Mouse (Mus musculus) hindbrain, embryonic 13.5 days (tissue): ENCODE measurements around the gene Gm10134. TPM values are rescaled to one million over a fixed set of nuclear protein-coding genes. Genes with fewer than 3 reads are reported as not detected.
"Not testable (repeated sequence)": the region's sequence is repeated elsewhere in the genome, so short reads cannot be mapped to it uniquely, and the experiment has no call there.

Source experiments
- ATAC-seq: fragments of 200-750 bp; cut with Nextera tagmentation; 2 replicates; pipeline ENCODE4 v1.8.0; 2017; ENCODE audit warnings: moderate TSS enrichment; ENCODE audit not compliant: low FRiP score
- H3K27ac ChIP-seq: fragments of 300-500 bp; sonication (generic); 2 replicates; pipeline ENCODE4 v1.5.1; 2015; ENCODE audit warnings: inconsistent platforms, mild to moderate bottlenecking, moderate library complexity
- H3K27me3 ChIP-seq: fragments of 300-500 bp; sonication (generic); 2 replicates; pipeline ENCODE4 v1.6.1; 2015; ENCODE audit warnings: mild to moderate bottlenecking, inconsistent platforms
- H3K36me3 ChIP-seq: fragments of 300-500 bp; sonication (generic); 2 replicates; pipeline ENCODE4 v1.6.1; 2015; ENCODE audit warnings: mild to moderate bottlenecking, inconsistent platforms
- H3K4me1 ChIP-seq: fragments of 300-500 bp; sonication (generic); replicated peaks from 2 replicates; pipeline ENCODE4 v1.6.1; 2015; ENCODE audit warnings: inconsistent platforms
- H3K4me2 ChIP-seq: fragments of 300-500 bp; sonication (generic); 2 replicates; pipeline ENCODE4 v1.6.1; 2015; ENCODE audit warnings: inconsistent platforms, mild to moderate bottlenecking, moderate library complexity
- H3K4me3 ChIP-seq: fragments of 300-500 bp; sonication (generic); 2 replicates; pipeline ENCODE4 v1.5.1; 2015; ENCODE audit warnings: mild to moderate bottlenecking, inconsistent platforms
- H3K9ac ChIP-seq: fragments of 300-500 bp; sonication (generic); 2 replicates; pipeline ENCODE4 v1.6.1; 2015; ENCODE audit warnings: mild to moderate bottlenecking, inconsistent platforms
- H3K9me3 ChIP-seq: fragments of 300-500 bp; sonication (generic); 2 replicates; pipeline ENCODE4 v1.6.1; 2016; ENCODE audit warnings: inconsistent platforms
- WGBS: fragments of 180-500 bp; shearing (Covaris S2); methylation state at CpG from one replicate; pipeline ENCODE4 v1.1.7; 2015; 5-methylcytosine and 5-hydroxymethylcytosine counted together
- polyA plus RNA-seq: library from polyadenylated mRNA; unstranded; fragments of >200 nt; fragmentation: Nextera tagmentation; extraction: Ambion mirVana; gene quantifications from 2 replicates; pipeline ENCODE4 v1.2.1, GENCODE M21; 2015

Gene Gm10134
- polyA plus RNA-seq, 1 experiment from 2014 or later = 3.6 TPM

DNA sequence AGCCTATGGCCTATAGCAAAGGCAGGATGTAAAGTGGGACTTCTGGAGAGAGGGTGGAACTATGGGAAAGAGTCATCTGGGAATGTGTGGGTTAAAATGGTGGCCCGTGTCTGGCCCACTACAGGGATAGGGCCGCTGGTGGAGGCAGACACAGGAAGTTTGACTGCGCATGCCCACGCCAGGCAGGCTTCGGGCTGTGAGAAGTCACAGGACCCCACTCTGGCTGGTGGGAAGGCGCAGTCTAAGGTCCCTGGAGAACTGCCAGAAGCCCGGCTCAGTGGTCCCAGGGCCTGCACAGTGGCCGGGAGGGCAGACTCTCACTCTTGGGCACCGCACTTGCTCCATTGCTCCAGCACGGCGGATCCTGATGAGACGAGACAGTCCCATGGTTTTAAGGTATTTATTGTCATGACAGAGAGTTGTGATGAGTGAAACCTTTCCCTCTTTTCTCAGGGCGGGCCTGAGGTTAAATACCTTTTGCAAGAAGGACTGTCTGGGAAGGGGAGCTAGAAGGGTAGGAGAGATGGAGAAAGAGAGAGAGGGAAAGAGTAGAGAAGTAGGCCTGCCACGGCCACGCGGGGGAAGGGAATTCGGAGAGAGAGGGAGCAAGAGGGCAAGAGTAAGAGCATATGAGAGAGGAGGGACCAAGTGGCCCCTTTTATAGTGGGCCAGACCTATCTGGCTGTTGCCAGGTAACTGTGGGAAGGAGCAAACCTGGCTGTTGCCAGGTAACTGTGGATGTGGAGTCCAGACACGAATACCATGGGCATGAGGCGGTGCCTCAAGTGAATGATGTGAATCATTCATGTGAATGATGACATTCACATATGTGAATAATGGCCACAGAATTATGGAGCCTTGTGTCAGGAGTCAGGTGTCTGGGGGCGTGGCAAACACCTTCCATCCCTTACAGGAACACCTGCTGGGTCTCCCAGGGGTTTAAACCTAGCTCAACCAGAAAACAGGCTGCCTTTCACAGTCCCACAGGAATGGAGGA lies 26.4 kb upstream of the Gm10134 start:
- no peak for ATAC-seq
- Histone ChIP-seq H3K27me3 (no peaks in the 10 kb centered on the region), H3K4me2 (no peak overlapping the region), H3K27ac (no peak overlapping the region), H3K4me3 (no peak overlapping the region), H3K9ac (no peak overlapping the region), H3K4me1 (no peaks in the 10 kb centered on the region), H3K36me3 (no peaks in the 10 kb centered on the region), H3K9me3 (no peaks in the 10 kb centered on the region)
- WGBS = 83% methylated on average over 20 of the region's 20 CpGs

DNA sequence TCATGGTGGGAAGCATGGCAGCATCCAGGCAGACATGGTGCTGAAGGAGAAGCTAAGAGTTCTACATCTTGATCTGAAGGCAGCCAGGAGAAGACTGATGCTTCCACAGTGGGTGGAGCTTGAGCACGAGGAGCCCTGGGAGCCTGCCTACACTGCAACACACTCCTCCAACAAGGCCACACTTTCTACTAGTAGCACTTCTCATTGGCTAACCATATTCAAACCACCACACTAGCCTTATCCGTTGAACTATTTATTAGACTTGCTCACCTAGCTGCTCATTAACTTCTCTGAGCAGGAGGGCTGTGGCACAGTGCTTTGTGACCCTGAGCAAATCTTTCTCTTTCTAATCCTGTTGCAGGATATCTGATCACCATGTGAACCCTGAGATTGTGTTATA lies 22.0 kb upstream of the Gm10134 start:
- 79% methylated on average over 2 of the region's 2 CpGs for WGBS
- H3K4me3 ChIP-seq = no peak overlapping the region
- H3K4me1 ChIP-seq = no peaks in the 10 kb centered on the region
- H3K9me3 ChIP-seq = no peaks in the 10 kb centered on the region
- no peaks in the 10 kb centered on the region for H3K36me3 ChIP-seq
- H3K27ac ChIP-seq = no peak overlapping the region
- no peak for ATAC-seq
- H3K9ac ChIP-seq = no peak overlapping the region
- H3K4me2 ChIP-seq = no peak overlapping the region
- no peaks in the 10 kb centered on the region for H3K27me3 ChIP-seq

DNA sequence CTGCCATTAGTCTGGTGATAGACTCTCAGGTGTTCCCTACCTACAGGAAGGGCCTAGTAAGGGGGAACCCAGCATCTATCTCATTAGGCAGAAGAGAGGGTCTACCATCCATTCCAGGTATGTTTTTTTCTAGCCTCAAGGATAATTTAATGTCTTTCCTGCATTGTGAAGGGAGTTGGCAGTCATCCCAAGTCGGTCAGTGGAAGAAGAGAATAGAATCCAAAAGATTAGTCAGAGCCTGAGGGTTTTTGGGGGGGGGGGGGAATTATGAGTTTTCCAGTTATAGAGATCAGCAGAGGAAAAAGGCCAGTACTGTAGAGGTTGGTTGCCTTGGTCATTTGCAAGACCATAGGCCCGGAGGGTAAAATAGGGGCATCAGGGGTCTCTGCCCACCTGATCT lies 11.4 kb upstream of the Gm10134 start:
- ATAC-seq = no peak
- 91% methylated on average over 2 of the region's 2 CpGs for WGBS

DNA sequence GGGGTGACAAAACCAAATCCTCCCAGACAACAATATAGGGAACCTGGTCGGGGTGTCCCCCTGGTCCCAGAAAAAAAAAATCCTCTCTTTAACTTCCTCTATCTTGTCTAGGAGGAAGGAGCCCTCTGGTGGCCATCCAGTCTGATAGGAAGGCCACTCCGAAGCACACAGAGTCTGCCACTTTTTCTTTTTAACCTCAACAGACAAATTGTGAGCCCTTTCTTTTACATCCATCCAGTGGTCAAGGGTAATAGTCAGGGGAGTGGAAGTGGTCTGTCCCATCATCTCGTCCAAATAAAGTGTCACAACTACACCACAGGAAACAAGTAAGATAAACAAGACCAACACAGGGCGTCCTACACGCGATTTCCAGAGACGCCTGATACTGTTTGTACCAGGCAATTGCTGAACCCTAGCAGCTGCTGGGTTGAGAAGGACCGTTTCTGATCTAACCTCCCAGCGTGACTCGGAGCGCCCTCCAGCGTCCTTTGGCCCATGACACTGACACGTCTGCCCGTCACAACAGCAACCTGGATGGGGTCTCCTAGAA lies 10.6 kb upstream of the Gm10134 start:
- WGBS = 87% methylated on average over 14 of the region's 14 CpGs
- Histone ChIP-seq H3K36me3 (no peaks in the 10 kb centered on the region), H3K9ac (no peak overlapping the region), H3K9me3 (no peaks in the 10 kb centered on the region), H3K4me1 (no peaks in the 10 kb centered on the region), H3K4me2 (no peak overlapping the region), H3K27me3 (no peaks in the 10 kb centered on the region), H3K27ac (no peak overlapping the region), H3K4me3 (no peak overlapping the region)
- ATAC-seq = no peak

More for the DNA sequence above, 11.4 kb upstream of the Gm10134 start:
- Histone ChIP-seq H3K27me3 (no peaks in the 10 kb centered on the region), H3K4me1 (no peaks in the 10 kb centered on the region), H3K9me3 (no peaks in the 10 kb centered on the region), H3K4me2 (no peak overlapping the region), H3K27ac (no peak overlapping the region), H3K36me3 (no peaks in the 10 kb centered on the region), H3K4me3 (no peak overlapping the region), H3K9ac (no peak overlapping the region)

DNA sequence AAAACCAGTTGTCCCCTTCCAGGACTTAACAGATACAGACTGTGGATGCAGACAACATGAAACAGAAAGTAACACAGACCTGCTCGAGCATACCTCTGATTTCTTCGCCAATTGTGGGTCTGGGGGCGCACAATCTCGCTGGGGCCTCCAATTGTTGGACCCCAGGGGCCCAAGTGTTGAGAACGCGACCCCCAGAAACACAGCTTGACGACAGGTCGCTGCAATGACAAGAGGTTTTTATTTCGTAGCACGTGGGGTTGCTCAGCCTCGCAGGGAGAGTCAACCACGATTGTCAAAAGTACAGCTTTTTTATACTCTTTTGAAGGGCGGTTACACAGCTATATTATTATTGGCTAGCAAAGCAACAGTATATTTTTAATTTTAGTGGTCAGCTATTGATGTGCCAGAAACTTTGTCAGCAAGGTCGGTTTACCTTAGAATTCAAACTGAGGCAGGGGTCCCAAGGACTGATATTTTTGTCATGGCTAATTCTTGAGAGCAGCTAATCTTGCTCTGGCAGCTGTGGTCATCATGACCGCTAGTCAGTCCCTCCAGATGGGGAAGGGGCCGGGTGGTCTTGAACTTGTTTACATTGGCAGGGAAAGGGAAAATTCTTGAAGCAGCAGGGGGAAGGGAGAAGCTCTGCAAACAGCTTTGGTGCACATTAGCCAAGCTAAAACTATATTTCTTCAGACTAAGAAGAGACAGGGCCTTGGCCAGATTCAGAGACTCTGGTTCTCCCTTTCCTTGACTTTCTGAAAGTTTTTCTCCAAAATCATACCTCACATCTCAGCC lies 9.9 kb upstream of the Gm10134 start:
- no peaks in the 10 kb centered on the region for H3K9me3 ChIP-seq
- no peaks in the 10 kb centered on the region for H3K36me3 ChIP-seq
- H3K27me3 ChIP-seq = no peaks in the 10 kb centered on the region
- no peak overlapping the region for H3K9ac ChIP-seq
- no peak for ATAC-seq
- no peak overlapping the region for H3K4me2 ChIP-seq
- WGBS = 81% methylated on average over 16 of the region's 16 CpGs
- H3K4me1 ChIP-seq = no peaks in the 10 kb centered on the region
- H3K27ac ChIP-seq = no peak overlapping the region
- H3K4me3 ChIP-seq = no peak overlapping the region

DNA sequence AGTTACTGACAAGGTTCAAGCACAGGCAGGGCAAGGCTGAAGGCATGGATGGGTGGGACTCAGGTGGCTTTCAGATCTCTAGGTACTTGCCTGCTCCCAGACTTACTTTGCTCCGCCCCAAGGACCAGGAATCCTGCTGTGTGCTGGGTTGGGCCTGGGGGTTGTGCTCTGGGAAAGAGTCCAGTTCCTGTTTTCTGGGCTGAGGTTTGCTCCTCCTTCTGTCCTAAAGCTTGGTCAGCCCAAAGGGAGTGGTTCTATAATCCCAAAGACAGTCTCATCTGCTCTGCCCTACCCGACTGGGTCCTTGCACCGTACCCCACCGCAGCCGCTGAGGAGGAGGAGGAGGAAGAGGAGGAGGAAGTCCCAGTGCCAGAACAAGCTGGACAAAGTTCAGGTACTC lies 9.2 kb upstream of the Gm10134 start, which contains the start of gene Gbgt1:
TSS of gene Gbgt1 (plus strand) at position 221 of the 400 bp plus-strand sequence.
- Histone ChIP-seq H3K9me3 (no peaks in the 10 kb centered on the region), H3K9ac (no peak within 1 kb of the TSS), H3K27ac (no peak within 1 kb of the TSS), H3K27me3 (no peaks in the 10 kb centered on the region), H3K4me1 (no peaks in the 10 kb centered on the region), H3K4me3 (no peak within 1 kb of the TSS), H3K36me3 (no peaks in the 10 kb centered on the region), H3K4me2 (no peak within 1 kb of the TSS)
- 86% methylated on average over 5 of the region's 5 CpGs for WGBS
- no peak for ATAC-seq

DNA sequence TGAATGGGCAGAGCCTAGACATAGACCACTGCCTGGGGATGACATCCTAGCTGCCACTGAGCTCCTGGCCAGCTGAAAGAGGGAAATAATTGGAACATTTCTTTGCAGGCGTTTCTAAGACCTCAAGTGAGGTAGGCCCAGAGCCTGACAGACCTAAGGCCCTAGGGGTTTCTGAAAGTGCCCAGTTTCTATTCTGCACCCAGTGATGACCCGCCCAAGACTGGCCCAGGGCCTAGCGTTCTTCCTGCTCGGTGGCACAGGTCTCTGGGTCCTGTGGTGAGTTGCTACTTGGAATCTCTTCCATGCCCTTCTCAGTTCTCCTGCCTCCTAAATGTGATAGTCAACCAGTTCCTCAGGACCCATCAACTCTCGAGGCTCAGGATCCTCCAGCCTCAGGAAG lies 8.3 kb upstream of the Gm10134 start:
- no peak overlapping the region for H3K4me2 ChIP-seq
- H3K4me3 ChIP-seq = no peak overlapping the region
- H3K27me3 ChIP-seq = no peaks in the 10 kb centered on the region
- no peak overlapping the region for H3K27ac ChIP-seq
- no peak overlapping the region for H3K9ac ChIP-seq
- H3K9me3 ChIP-seq = no peaks in the 10 kb centered on the region
- no peaks in the 10 kb centered on the region for H3K4me1 ChIP-seq
- WGBS = 81% methylated on average over 5 of the region's 5 CpGs
- no peak for ATAC-seq
- no peaks in the 10 kb centered on the region for H3K36me3 ChIP-seq

DNA sequence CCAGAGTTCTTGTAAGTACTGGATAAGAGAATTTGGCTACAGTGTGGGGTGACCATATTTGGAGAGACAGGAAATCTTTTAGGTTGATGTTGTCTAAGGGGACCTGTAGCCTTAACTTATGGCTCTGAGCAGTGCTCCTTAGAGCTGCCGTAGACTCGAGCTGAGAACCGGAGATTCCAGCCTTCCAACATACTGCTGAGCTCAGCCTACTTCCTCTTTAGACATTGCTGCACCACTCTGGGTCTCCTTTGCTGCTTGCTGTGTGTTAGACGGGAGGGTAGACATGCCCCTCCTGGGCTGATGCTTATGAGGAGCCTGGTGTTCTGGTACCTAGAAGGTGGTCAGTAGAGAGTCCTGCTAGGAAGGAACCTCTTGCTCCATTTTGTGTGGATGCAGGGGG lies 7.5 kb upstream of the Gm10134 start:
- ATAC-seq = no peak
- Histone ChIP-seq H3K27me3 (0 out of 2 replicates have a peak, but pooled peaks cover 3% of the 10 kb centered on the region), H3K4me2 (no peak overlapping the region), H3K27ac (no peak overlapping the region), H3K36me3 (no peaks in the 10 kb centered on the region), H3K4me3 (no peak overlapping the region), H3K9me3 (no peaks in the 10 kb centered on the region), H3K4me1 (no peaks in the 10 kb centered on the region), H3K9ac (no peak overlapping the region)
- WGBS = 89% methylated on average over 4 of the region's 4 CpGs

DNA sequence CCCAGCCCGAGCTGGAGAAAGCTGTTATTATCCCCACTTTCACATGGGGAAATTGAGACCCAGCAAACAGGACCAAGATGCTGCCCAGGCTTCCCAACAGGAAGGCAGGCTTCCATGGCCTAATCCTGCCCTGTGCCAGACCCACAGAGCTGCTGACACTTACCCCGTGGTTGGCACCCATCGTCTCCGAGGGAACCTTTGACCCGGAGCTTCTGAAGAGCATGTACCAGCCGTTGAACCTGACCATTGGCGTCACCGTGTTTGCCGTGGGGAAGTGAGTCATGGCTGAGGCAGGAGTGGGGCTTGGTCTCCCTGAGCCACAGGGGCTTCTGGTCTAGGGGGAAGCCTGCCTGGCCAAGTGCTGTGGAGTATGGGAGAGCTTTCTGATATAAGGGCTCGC lies 2.9 kb upstream of the Gm10134 start:
- Histone ChIP-seq H3K4me3 (no peak overlapping the region), H3K36me3 (no peaks in the 10 kb centered on the region), H3K27ac (no peak overlapping the region), H3K9me3 (no peaks in the 10 kb centered on the region), H3K4me2 (no peak overlapping the region), H3K9ac (no peak overlapping the region), H3K27me3 (0 out of 2 replicates have a peak, but pooled peaks cover 3% of the 10 kb centered on the region), H3K4me1 (no peaks in the 10 kb centered on the region)
- 92% methylated on average over 10 of the region's 10 CpGs for WGBS
- ATAC-seq = no peak

DNA sequence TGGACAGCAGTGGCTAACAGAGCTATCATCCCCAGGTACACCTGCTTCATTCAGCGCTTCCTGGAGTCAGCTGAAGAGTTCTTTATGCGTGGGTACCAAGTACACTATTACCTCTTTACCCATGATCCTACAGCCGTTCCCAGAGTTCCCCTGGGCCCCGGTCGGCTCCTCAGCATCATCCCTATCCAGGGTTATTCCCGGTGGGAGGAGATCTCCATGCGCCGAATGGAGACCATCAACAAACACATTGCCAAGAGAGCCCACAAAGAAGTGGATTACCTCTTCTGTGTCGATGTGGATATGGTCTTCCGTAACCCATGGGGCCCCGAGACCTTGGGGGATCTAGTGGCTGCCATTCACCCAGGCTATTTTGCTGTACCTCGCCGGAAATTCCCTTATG lies 1.2 kb upstream of the Gm10134 start:
- Histone ChIP-seq H3K27me3 (0 out of 2 replicates have a peak, but pooled peaks cover 5% of the 10 kb centered on the region), H3K36me3 (no peaks in the 10 kb centered on the region), H3K4me3 (no peak overlapping the region), H3K9ac (no peak overlapping the region), H3K4me2 (no peak overlapping the region), H3K9me3 (no peaks in the 10 kb centered on the region), H3K4me1 (no peaks in the 10 kb centered on the region), H3K27ac (no peak overlapping the region)
- ATAC-seq = no peak
- WGBS = 91% methylated on average over 13 of the region's 13 CpGs

DNA sequence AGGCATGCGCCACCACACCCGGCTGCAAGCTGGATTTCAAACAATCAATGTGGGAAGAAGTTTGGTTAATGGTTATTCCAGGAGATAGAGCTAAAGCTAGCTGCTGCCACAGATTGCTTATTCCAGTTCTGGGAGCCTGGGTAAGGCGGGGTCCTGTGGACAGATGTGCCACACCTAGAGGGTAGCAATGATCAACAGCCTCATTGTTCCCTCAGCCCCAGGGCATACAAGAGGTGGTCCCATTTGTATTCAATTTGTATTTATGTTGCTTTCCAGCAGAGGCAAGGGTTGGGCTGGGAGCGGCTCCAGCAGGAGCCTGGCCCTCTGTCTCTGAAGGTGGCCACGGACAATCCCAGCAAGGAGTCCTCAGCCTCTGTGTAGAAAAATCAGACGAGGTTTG lies 396 bp downstream of the Gm10134 start:
- Histone ChIP-seq H3K4me1 (no peaks in the 10 kb centered on the region), H3K27ac (no peak overlapping the region), H3K4me2 (no peak overlapping the region), H3K4me3 (no peak overlapping the region), H3K27me3 (0 out of 2 replicates have a peak, but pooled peaks cover 16% of the 10 kb centered on the region), H3K9ac (no peak overlapping the region), H3K9me3 (no peaks in the 10 kb centered on the region), H3K36me3 (no peaks in the 10 kb centered on the region)
- no peak for ATAC-seq
- WGBS = 86% methylated on average over 6 of the region's 6 CpGs

DNA sequence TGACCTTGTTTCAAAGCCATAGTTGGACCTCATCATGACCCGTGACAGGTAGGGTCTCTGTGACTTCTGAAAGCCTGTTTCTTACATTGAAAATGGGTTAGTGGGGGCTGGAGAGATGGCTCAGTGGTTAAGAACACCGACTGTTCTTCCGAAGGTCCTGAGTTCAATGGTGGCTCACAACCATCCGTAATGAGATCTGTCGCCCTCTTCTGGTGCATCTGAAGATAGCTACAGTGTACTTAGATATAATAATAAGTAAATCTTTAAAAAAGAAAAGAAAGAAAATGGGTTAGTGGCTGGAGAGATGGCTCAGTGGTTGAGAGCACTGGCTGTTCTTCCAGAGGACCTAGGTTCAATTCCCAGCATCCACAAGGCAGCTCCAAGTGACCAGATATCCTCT lies 5.7 kb downstream of the Gm10134 start:
- H3K27ac ChIP-seq, H3K9me3 ChIP-seq, ATAC-seq, H3K4me2 ChIP-seq, H3K4me3 ChIP-seq, H3K9ac ChIP-seq: not testable (repeated sequence)
- peaks cover 28% of the 10 kb centered on the region for H3K4me1 ChIP-seq
- 56% methylated on average over 5 of the region's 5 CpGs for WGBS
- H3K27me3 ChIP-seq = 0 out of 2 replicates have a peak, but pooled peaks cover 14% of the 10 kb centered on the region
- H3K36me3 ChIP-seq = peaks cover 13% of the 10 kb centered on the region
